Mouse (Mus musculus) duodenum, adult 2 months (tissue): ENCODE results near the gene Bmi1. TPM values are rescaled to one million over a fixed set of nuclear protein-coding genes. Genes with fewer than 3 reads are reported as not detected.

Experiments
- polyA plus RNA-seq: library from polyadenylated mRNA; depleted of rRNA; stranded (reverse); fragments of >200 nt; gene quantifications from 2 replicates; pipeline ENCODE4 v1.2.3, GENCODE M21; 2012; ENCODE audit warnings: low replicate concordance; rRNA removed

The Bmi1 gene
- polyA plus RNA-seq, result 1.6 and 3.0 TPM in 2 replicates

DNA sequence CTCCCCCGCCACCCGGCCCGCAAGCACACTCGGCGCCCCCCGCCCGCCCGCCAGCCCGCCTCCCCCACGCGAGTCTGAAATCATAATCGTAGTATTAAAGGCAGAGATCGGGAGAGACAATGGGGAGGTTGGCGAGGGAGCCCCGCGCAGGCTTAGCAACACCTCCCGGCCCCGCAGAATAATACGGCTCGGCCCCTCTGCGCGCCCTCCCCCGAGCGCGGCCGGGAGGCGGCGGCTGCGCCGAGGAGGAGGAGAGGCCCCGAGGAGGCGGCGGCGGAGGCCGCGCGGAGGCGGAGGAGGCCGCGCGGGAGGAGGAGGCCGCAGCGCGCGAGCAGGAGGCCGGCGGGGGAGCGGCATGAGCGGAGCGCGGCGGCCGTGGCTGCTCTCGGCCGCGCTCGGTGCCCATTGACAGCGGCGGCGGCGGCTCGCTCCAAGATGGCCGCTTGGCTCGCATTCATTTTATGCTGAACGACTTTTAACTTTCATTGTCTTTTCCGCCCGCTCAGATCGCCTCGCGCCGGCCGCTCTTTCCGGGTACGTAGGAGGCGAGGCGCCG is at the start of gene Bmi1:
Gene Bmi1, plus strand, starts transcription at position 83 of the 556 bp plus-strand sequence.

GRCm38 (mm10) chr2:18672133-18672765 is 4.6 kb upstream of the Bmi1 start, which contains the start of gene Commd3:
Commd3 (plus strand) TSS chr2:18672384.

DNA sequence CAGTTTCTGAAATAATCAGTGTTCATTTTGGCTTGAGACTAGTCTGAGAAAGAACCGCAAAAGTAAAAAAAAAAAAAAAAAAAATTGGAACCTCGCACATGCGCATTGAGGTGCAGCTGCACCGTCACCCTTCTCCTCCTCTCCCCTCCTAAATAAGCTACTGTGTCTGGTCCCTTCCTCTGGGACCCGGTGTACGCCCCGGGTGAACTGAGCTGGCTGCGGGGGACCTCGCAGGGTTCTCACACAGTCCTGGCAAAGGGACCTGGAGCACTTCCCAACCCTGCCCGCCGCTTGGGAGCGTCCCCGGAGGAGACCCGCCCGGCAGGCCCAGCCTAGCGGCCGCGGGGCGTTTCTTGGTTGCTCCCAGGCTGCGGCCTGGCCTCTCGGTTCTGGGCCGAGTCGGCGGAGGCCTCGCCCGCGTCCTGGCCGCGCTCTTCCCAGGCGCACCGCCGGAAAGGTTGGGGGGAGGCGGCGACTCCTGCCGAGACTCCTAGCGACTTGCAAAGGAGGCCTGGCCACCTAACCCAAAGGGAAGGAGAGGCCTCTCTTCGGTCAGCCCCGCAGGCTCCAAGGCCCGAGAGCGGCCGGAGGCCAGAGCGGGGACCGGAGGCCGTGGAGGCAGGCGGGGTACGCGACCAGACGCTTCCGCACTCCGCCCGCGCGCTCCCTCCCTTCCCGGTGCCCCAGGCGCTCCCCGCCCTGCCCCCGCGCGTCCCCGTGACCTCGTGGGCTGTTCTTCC is 17.2 kb downstream of the Bmi1 start, which contains the start of gene Spag6:
Gene Spag6, plus strand, starts transcription at position 162 of the 740 bp plus-strand sequence.

Other genes starting within 250 kb of the Bmi1 start
- gene Commd3, start 4.6 kb upstream of the Bmi1 start, polyA plus RNA-seq, result 22.6 and 89.8 TPM in 2 replicates
- gene Spag6, start 17.0 kb downstream of the Bmi1 start, polyA plus RNA-seq, result 0.15 and 0.36 TPM in 2 replicates